Mouse (Mus musculus): ENCODE results near the gene Gng7. TPM values are rescaled to one million over a fixed set of nuclear protein-coding genes. Genes with fewer than 3 reads are reported as not detected.

The Gng7 gene
- polyA plus RNA-seq, 1 experiment from 2014 or later: 10.9 TPM

GRCm38 (mm10) chr10:81024346-81024937, 9.7 kb upstream of the Gng7 start:
- H3K4me1 ChIP-seq (replicated peaks): peaks cover 16% of the 10 kb centered on the region
- H3K36me3 ChIP-seq: 0 out of 2 replicates have a peak, but pooled peaks cover 5% of the 10 kb centered on the region
- H3K27ac ChIP-seq: no peak overlapping the region
- no peaks in the 10 kb centered on the region for H3K9me3 ChIP-seq
- H3K27me3 ChIP-seq: peaks cover 33% of the 10 kb centered on the region
- WGBS: 73% methylated on average over 5 of the region's 5 CpGs
- H3K4me2 ChIP-seq (replicated peaks): peak overlapping the region; percentile 77
- H3K4me3 ChIP-seq (replicated peaks): peak overlapping the region; percentile 57
- peak overlapping the region; percentile 85 for H3K9ac ChIP-seq (replicated peaks)
- peak; percentile 51 for ATAC-seq

- Histone ChIP-seq H3K9ac (replicated peaks) (no peak overlapping the region), H3K27ac (no peak overlapping the region), H3K4me3 (replicated peaks) (no peak overlapping the region), H3K9me3 (no peaks in the 10 kb centered on the region), H3K4me2 (replicated peaks) (no peak overlapping the region), H3K27me3 (peaks cover 33% of the 10 kb centered on the region), H3K36me3 (0 out of 2 replicates have a peak, but pooled peaks cover 4% of the 10 kb centered on the region), H3K4me1 (replicated peaks) (peaks cover 16% of the 10 kb centered on the region)
- 64% methylated on average over 8 of the region's 8 CpGs for WGBS
- no peak for ATAC-seq
Measured at GRCm38 (mm10) chr10:81022744-81023143, 8.0 kb upstream of the Gng7 start.

GRCm38 (mm10) chr10:81021547-81022110, 6.9 kb upstream of the Gng7 start:
- peaks cover 16% of the 10 kb centered on the region for H3K4me1 ChIP-seq (replicated peaks)
- H3K4me3 ChIP-seq (replicated peaks): no peak overlapping the region
- 22% methylated on average over 24 of the region's 26 CpGs for WGBS
- no peak overlapping the region for H3K27ac ChIP-seq
- H3K4me2 ChIP-seq (replicated peaks): peak overlapping the region; percentile 6; the same call in 1 of the 2 replicates
- peak overlapping the region; percentile 39; the same call in 1 of the 2 replicates for H3K9ac ChIP-seq (replicated peaks)
- no peak for ATAC-seq
- 0 out of 2 replicates have a peak, but pooled peaks cover 4% of the 10 kb centered on the region for H3K36me3 ChIP-seq
- H3K27me3 ChIP-seq: peaks cover 33% of the 10 kb centered on the region
- H3K9me3 ChIP-seq: no peaks in the 10 kb centered on the region

- Histone ChIP-seq H3K4me1 (replicated peaks) (peaks cover 15% of the 10 kb centered on the region), H3K4me2 (replicated peaks) (no peak overlapping the region), H3K9me3 (no peaks in the 10 kb centered on the region), H3K27me3 (peaks cover 33% of the 10 kb centered on the region), H3K36me3 (0 out of 2 replicates have a peak, but pooled peaks cover 4% of the 10 kb centered on the region), H3K9ac (replicated peaks) (no peak overlapping the region; the same call in 1 of the 2 replicates), H3K27ac (no peak overlapping the region), H3K4me3 (replicated peaks) (no peak overlapping the region)
- no peak for ATAC-seq
- 63% methylated on average over 2 of the region's 2 CpGs for WGBS
Measured at GRCm38 (mm10) chr10:81020207-81020606, 5.5 kb upstream of the Gng7 start.

GRCm38 (mm10) chr10:81019687-81020086, 4.9 kb upstream of the Gng7 start:
- WGBS: 82% methylated on average over 6 of the region's 6 CpGs
- H3K4me2 ChIP-seq (replicated peaks): no peak overlapping the region

DNA sequence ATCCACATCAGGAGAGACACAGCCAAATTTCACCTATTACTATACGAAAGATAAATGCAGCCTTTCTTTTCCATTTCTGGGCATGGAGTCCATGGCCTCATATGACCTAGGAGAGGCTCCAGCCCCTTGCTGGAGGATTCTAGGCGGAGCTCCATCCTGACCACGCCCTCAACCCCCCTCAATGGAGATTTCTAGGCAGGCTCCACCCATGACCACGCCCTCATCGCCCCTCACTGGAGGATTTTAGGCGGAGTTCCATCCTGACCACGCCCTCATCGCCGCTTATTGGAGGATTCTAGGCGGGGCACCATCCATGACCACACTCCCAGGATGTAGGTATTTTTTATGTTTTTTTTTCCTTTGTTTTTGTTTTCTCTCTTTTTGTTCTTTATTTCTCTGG, 3.6 kb upstream of the Gng7 start:
- Histone ChIP-seq H3K4me3 (replicated peaks) (no peak overlapping the region), H3K9me3 (no peaks in the 10 kb centered on the region), H3K4me1 (replicated peaks) (peaks cover 15% of the 10 kb centered on the region), H3K27me3 (peaks cover 17% of the 10 kb centered on the region), H3K4me2 (replicated peaks) (no peak overlapping the region), H3K27ac (no peak overlapping the region), H3K36me3 (0 out of 2 replicates have a peak, but pooled peaks cover 4% of the 10 kb centered on the region), H3K9ac (replicated peaks) (no peak overlapping the region)
- 50% methylated on average over 10 of the region's 10 CpGs for WGBS
- no peak for ATAC-seq

More at GRCm38 (mm10) chr10:81019687-81020086, 4.9 kb upstream of the Gng7 start:
- H3K27ac ChIP-seq: no peak overlapping the region
- H3K9me3 ChIP-seq: no peaks in the 10 kb centered on the region
- peaks cover 14% of the 10 kb centered on the region for H3K4me1 ChIP-seq (replicated peaks)
- no peak for ATAC-seq
- H3K27me3 ChIP-seq: peaks cover 31% of the 10 kb centered on the region
- 0 out of 2 replicates have a peak, but pooled peaks cover 4% of the 10 kb centered on the region for H3K36me3 ChIP-seq
- no peak overlapping the region for H3K4me3 ChIP-seq (replicated peaks)
- H3K9ac ChIP-seq (replicated peaks): no peak overlapping the region

GRCm38 (mm10) chr10:81016645-81017044, 1.9 kb upstream of the Gng7 start:
- 9% methylated on average over 7 of the region's 7 CpGs for WGBS

DNA sequence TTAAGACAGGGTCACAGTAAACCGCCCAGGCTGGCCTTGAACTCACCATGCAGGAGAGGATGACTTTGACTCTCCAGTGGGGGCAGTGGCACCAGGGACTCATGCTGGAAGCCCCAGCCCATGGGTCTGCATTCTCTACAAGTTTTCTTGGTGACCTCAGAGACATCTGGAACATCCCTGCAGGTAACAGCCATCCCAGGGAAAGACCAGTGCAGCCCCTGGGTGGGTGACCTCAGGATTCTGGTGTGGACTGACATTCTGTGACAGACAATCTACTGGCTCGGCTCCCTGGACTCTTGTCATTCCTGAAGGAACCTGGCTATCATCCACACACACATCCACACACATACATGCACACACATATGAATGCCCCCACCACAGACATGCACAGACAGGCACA, 921 bp upstream of the Gng7 start:
- Histone ChIP-seq H3K4me1 (replicated peaks) (peaks cover 10% of the 10 kb centered on the region; the same call in 1 of the 2 replicates), H3K4me3 (replicated peaks) (no peak overlapping the region), H3K4me2 (replicated peaks) (no peak overlapping the region), H3K9ac (replicated peaks) (no peak overlapping the region), H3K9me3 (no peaks in the 10 kb centered on the region), H3K27ac (no peak overlapping the region), H3K27me3 (peaks cover 4% of the 10 kb centered on the region; the same call in 1 of the 2 replicates), H3K36me3 (0 out of 2 replicates have a peak, but pooled peaks cover 2% of the 10 kb centered on the region)
- WGBS: 95% methylated on average over 2 of the region's 2 CpGs
- no peak for ATAC-seq

More at GRCm38 (mm10) chr10:81016645-81017044, 1.9 kb upstream of the Gng7 start:
- 0 out of 2 replicates have a peak, but pooled peaks cover 4% of the 10 kb centered on the region for H3K36me3 ChIP-seq
- H3K4me3 ChIP-seq (replicated peaks): no peak overlapping the region
- H3K27ac ChIP-seq: no peak overlapping the region
- H3K9me3 ChIP-seq: no peaks in the 10 kb centered on the region
- ATAC-seq: no peak
- H3K9ac ChIP-seq (replicated peaks): no peak overlapping the region
- H3K4me2 ChIP-seq (replicated peaks): no peak overlapping the region
- peaks cover 10% of the 10 kb centered on the region; the same call in 1 of the 2 replicates for H3K4me1 ChIP-seq (replicated peaks)
- peaks cover 8% of the 10 kb centered on the region; the same call in 1 of the 2 replicates for H3K27me3 ChIP-seq

DNA sequence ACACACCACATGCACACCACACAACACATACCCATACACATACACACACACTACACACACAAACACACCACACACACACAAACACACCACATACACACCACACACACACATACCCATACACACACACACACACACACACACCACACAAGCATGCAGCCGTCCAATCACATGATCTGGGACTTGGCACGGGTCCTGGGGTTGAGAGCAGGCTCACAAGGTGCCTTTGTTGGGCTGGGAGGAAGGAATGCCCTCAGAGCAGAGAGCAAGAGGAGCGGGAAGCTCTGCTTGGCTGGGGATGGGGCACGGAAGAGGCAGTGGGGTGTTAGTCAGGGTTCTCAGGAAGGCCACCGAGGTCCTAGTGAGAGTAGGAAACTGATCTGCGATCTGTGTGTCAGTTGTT, 3.9 kb downstream of the Gng7 start:
- Histone ChIP-seq H3K9ac (replicated peaks) (no peak overlapping the region), H3K4me3 (replicated peaks) (no peak overlapping the region), H3K4me1 (replicated peaks) (peaks cover 10% of the 10 kb centered on the region; the same call in 1 of the 2 replicates), H3K27me3 (peaks cover 4% of the 10 kb centered on the region; the same call in 1 of the 2 replicates), H3K9me3 (no peaks in the 10 kb centered on the region), H3K36me3 (no peaks in the 10 kb centered on the region), H3K4me2 (replicated peaks) (no peak overlapping the region), H3K27ac (no peak overlapping the region)
- no peak for ATAC-seq
- 68% methylated on average over 6 of the region's 6 CpGs for WGBS

DNA sequence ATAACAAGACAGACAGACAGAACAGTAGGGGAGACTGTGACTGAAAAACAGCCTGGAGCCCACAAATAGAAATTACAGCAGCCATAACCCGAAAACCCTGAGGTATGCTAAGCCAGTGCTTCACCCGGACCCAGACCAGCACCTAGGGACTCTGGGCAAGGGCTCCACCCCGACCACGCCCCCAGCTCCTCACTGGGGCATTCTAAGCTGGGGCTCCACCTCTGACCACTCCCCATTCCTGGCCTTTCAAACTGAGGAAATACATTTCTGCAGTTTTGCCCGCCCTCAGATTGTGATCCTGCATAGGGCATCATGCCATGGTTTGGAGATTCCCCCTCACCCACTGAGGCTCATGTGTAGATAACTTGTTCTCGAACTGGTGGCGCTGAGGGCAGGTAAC, 7.5 kb downstream of the Gng7 start:
- Histone ChIP-seq H3K4me2 (replicated peaks) (no peak overlapping the region), H3K27ac (no peak overlapping the region), H3K4me3 (replicated peaks) (no peak overlapping the region), H3K27me3 (no peaks in the 10 kb centered on the region), H3K36me3 (no peaks in the 10 kb centered on the region), H3K9ac (replicated peaks) (no peak overlapping the region), H3K9me3 (no peaks in the 10 kb centered on the region), H3K4me1 (replicated peaks) (no peaks in the 10 kb centered on the region)
- ATAC-seq: no peak
- WGBS: 40% methylated on average over 7 of the region's 7 CpGs

- H3K9me3 ChIP-seq: no peaks in the 10 kb centered on the region
- ATAC-seq: no peak
- H3K27me3 ChIP-seq: no peaks in the 10 kb centered on the region
- peaks cover 7% of the 10 kb centered on the region for H3K4me1 ChIP-seq (replicated peaks)
- 91% methylated on average over 7 of the region's 7 CpGs for WGBS
- H3K4me2 ChIP-seq (replicated peaks): no peak overlapping the region
- H3K9ac ChIP-seq (replicated peaks): no peak overlapping the region
- no peak overlapping the region for H3K4me3 ChIP-seq (replicated peaks)
- no peaks in the 10 kb centered on the region for H3K36me3 ChIP-seq
- no peak overlapping the region for H3K27ac ChIP-seq
Measured at GRCm38 (mm10) chr10:81006005-81006677, 8.6 kb downstream of the Gng7 start.

GRCm38 (mm10) chr10:81001161-81001560, 13.6 kb downstream of the Gng7 start:
- Histone ChIP-seq H3K36me3 (no peaks in the 10 kb centered on the region), H3K4me3 (replicated peaks) (no peak overlapping the region), H3K27me3 (peaks cover 15% of the 10 kb centered on the region; the same call in 1 of the 2 replicates), H3K4me2 (replicated peaks) (no peak overlapping the region), H3K27ac (no peak overlapping the region), H3K9me3 (no peaks in the 10 kb centered on the region), H3K4me1 (replicated peaks) (peaks cover 25% of the 10 kb centered on the region), H3K9ac (replicated peaks) (peak overlapping the region; percentile 32; the same call in 1 of the 2 replicates)
- ATAC-seq: no peak
- WGBS: 27% methylated on average over 10 of the region's 10 CpGs
